Mouse (Mus musculus) hindbrain, embryonic 16.5 days (tissue): ENCODE measurements at regions not wholly inside any gene's neighbourhood (a gene's known extent, or its start where the extent isn't known, plus 50 kb on each side); places are given as distances from the start of the nearest gene placed in this dataset.

Experiments used
- ATAC-seq: fragments of 200-750 bp; cut with Nextera tagmentation; 2 replicates; pipeline ENCODE4 v1.8.0; 2017; ENCODE audit warnings: moderate TSS enrichment, moderate library complexity
- H3K27ac ChIP-seq: fragments of 300-500 bp; sonication (generic); 2 replicates; pipeline ENCODE4 v1.5.1; 2014; ENCODE audit warnings: low read depth, mild to moderate bottlenecking, control low read depth, low read length, moderate library complexity
- H3K27me3 ChIP-seq: fragments of 300-500 bp; sonication (generic); replicated peaks from 2 replicates; pipeline ENCODE4 v1.6.1; 2014; ENCODE audit warnings: low read length; ENCODE audit not compliant: control insufficient read depth, insufficient read depth
- H3K36me3 ChIP-seq: fragments of 300-500 bp; sonication (generic); 2 replicates; pipeline ENCODE4 v1.6.1; 2014; ENCODE audit warnings: mild to moderate bottlenecking, low read length, moderate library complexity, mixed read lengths; ENCODE audit not compliant: control insufficient read depth, insufficient read depth
- H3K4me1 ChIP-seq: fragments of 300-500 bp; sonication (generic); 2 replicates; pipeline ENCODE4 v1.6.1; 2014; ENCODE audit warnings: low read depth, low read length; ENCODE audit not compliant: control insufficient read depth, insufficient read depth
- H3K4me2 ChIP-seq: fragments of 300-500 bp; sonication (generic); 2 replicates; pipeline ENCODE4 v1.6.1; 2014; ENCODE audit warnings: mild to moderate bottlenecking, low read length, control low read depth, moderate library complexity
- H3K4me3 ChIP-seq: fragments of 300-500 bp; sonication (generic); 2 replicates; pipeline ENCODE4 v1.5.1; 2014; ENCODE audit warnings: mild to moderate bottlenecking, low read length, control low read depth, moderate library complexity
- H3K9ac ChIP-seq: fragments of 300-500 bp; sonication (generic); 2 replicates; pipeline ENCODE4 v1.6.1; 2014; ENCODE audit warnings: low read depth, mild to moderate bottlenecking, control low read depth, low read length, moderate library complexity
- H3K9me3 ChIP-seq: fragments of 300-500 bp; sonication (generic); 2 replicates; pipeline ENCODE4 v1.6.1; 2014; ENCODE audit warnings: mild to moderate bottlenecking, low read length, moderate library complexity; ENCODE audit not compliant: control insufficient read depth
- WGBS: fragments of 180-500 bp; shearing (Covaris S2); extraction: QIAGEN DNeasy Blood & Tissue Kit; methylation state at CpG from one replicate; pipeline ENCODE4 v1.1.7; 2014; 5-methylcytosine and 5-hydroxymethylcytosine counted together

DNA sequence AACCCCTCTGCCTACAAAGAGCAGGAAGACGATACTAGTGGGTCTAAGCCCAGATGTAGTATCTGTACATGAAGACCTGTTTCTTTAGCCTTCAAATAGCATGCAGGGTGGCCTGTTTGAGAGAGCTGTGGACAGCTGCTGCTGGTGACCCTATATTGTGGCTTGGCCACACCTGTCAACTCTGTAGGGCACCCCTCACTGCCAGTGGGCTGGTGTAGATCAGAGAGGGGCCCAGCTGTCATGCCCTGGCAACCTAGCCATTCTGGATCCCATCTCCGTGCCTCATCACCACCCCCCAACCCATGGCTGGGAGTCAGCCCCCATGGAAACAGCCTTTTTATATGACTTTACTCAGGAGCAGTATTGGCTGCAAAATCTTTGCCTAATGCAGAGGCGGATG lies 160.2 kb upstream of the Ncam1 start:
- Histone ChIP-seq H3K36me3 (no peaks in the 10 kb centered on the region), H3K4me2 (no peak overlapping the region), H3K4me1 (peaks cover 19% of the 10 kb centered on the region), H3K9ac (no peak overlapping the region), H3K4me3 (no peak overlapping the region), H3K27me3 (no peaks in the 10 kb centered on the region), H3K9me3 (no peaks in the 10 kb centered on the region), H3K27ac (no peak overlapping the region)
- 66% methylated on average over 3 of the region's 3 CpGs for WGBS
- no peak for ATAC-seq

DNA sequence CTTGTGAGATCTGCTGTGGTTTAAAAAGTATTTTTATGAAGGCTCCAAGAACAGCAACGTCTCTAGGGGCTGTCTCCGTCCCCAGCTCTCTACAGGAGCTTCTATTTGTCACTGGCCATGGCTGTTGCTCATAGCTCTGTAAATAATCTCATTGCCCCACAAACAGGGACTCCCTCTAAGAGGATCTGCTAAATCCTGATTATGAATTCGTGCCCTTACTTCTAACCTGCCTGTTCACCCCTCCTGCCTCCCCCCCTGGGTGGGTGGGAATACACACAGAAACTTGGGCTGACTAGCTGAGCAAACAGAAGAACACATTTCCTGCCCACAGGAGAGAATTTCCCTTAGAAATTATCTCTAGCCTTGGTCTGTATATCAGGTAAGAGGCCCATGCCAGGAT lies 155.9 kb upstream of the Ncam1 start:
- H3K27ac ChIP-seq: no peak overlapping the region
- no peak for ATAC-seq
- H3K4me1 ChIP-seq: no peaks in the 10 kb centered on the region
- WGBS: 54% methylated on average over 3 of the region's 3 CpGs
- no peaks in the 10 kb centered on the region for H3K27me3 ChIP-seq
- no peak overlapping the region for H3K4me3 ChIP-seq
- H3K9ac ChIP-seq: no peak overlapping the region
- no peaks in the 10 kb centered on the region for H3K36me3 ChIP-seq
- no peaks in the 10 kb centered on the region for H3K9me3 ChIP-seq
- no peak overlapping the region for H3K4me2 ChIP-seq

GRCm38 (mm10) chr9:49950321-49950720 lies 151.6 kb upstream of the Ncam1 start:
- no peaks in the 10 kb centered on the region for H3K36me3 ChIP-seq
- no peaks in the 10 kb centered on the region for H3K4me1 ChIP-seq
- no peak for ATAC-seq
- no peak overlapping the region for H3K4me3 ChIP-seq
- H3K9ac ChIP-seq: no peak overlapping the region
- H3K27me3 ChIP-seq: no peaks in the 10 kb centered on the region
- H3K27ac ChIP-seq: no peak overlapping the region
- no peak overlapping the region for H3K4me2 ChIP-seq
- no peaks in the 10 kb centered on the region for H3K9me3 ChIP-seq
- 52% methylated on average over 5 of the region's 5 CpGs for WGBS

GRCm38 (mm10) chr9:49948546-49948945 lies 149.8 kb upstream of the Ncam1 start:
- Histone ChIP-seq H3K27ac (no peak overlapping the region), H3K9me3 (no peaks in the 10 kb centered on the region), H3K36me3 (no peaks in the 10 kb centered on the region), H3K9ac (no peak overlapping the region), H3K4me1 (no peaks in the 10 kb centered on the region), H3K4me3 (no peak overlapping the region), H3K4me2 (no peak overlapping the region), H3K27me3 (no peaks in the 10 kb centered on the region)
- no peak for ATAC-seq
- 72% methylated on average over 4 of the region's 4 CpGs for WGBS

GRCm38 (mm10) chr9:49946857-49947256 lies 148.1 kb upstream of the Ncam1 start:
- Histone ChIP-seq H3K4me2 (no peak overlapping the region), H3K9me3 (no peaks in the 10 kb centered on the region), H3K9ac (no peak overlapping the region), H3K27me3 (no peaks in the 10 kb centered on the region), H3K4me3 (no peak overlapping the region), H3K36me3 (no peaks in the 10 kb centered on the region), H3K27ac (no peak overlapping the region), H3K4me1 (no peaks in the 10 kb centered on the region)
- WGBS: 71% methylated on average over 2 of the region's 2 CpGs
- ATAC-seq: no peak

DNA sequence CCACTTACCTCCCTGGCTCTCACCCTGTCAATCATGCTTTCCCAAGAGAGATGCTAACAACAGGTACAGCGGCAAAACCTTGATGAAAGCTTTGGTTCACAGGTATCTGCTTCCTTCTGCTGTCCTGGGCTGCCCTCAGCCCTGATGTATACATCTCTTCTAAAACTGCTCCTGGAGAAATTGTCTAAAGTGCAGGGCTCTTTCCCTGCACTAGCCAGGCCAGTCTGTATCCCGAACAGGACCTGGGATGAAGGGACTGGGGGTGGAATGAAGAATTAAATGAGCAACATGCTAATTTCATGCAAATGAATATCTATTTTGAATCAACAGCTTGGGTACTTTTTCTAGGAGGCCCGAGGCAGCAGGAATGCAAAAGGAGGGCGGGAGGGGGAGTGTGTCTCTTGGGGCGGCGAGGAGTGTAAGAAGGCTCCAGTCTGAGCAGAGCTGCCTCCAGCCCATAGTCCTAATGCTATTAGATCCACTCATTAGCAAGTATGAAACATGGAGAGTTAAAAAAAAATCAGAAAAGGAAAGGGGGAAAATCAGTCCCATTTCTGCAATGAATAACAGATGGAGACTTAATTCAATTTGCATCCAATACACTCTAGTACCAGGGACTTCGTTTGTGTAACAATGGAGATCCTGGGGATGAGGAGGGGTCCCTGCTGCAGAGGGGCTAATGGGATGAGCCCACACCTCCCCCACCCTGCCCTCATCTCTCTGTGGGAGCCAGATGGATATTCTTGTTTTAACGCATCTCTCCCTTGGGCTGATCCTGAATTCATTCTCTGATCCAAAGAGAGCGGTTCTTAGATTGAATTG lies 137.0 kb upstream of the Ncam1 start:
- ATAC-seq: peak; percentile 45; the same call in 1 of the 2 replicates
- no peak overlapping the region for H3K4me3 ChIP-seq
- 12% methylated on average over 9 of the region's 9 CpGs for WGBS
- H3K36me3 ChIP-seq: no peaks in the 10 kb centered on the region
- no peak overlapping the region for H3K9ac ChIP-seq
- H3K27ac ChIP-seq: peak overlapping the region; percentile 4; the same call in 1 of the 2 replicates
- peaks cover 13% of the 10 kb centered on the region for H3K4me1 ChIP-seq
- H3K4me2 ChIP-seq: no peak overlapping the region
- H3K27me3 ChIP-seq: no peaks in the 10 kb centered on the region
- H3K9me3 ChIP-seq: no peaks in the 10 kb centered on the region

DNA sequence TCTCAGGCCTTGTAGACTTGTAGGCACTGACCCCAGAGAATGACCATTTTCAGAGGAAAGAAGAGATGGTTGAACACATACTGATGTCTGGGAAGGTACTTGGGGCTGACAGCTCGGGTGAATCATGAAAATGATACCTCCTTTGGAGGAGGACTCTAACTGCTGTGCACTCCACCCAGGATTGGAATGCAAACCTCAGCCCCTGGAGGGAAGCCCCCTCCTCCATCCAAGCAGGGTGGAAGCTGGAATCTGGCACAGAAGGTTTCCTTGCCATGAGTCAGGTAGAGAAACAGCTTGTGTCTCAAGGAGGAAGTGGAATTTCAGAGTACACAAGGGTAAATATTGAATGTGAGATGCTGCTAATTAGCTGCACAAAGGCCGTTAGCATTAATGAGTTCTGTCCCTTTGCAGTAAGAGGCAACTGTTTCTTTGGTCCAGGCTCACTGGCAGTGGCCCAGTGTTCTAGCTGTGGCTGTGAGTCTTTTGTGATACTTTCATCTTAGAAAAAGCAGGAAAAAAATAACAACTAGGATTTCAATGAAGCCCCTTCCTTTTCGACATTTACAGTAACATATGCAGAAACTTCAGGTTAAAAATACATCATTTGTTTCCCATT lies 129.4 kb upstream of the Ncam1 start:
- Histone ChIP-seq H3K27ac (no peak overlapping the region), H3K4me1 (peaks cover 7% of the 10 kb centered on the region), H3K9me3 (no peaks in the 10 kb centered on the region), H3K4me2 (no peak overlapping the region), H3K27me3 (no peaks in the 10 kb centered on the region), H3K36me3 (no peaks in the 10 kb centered on the region), H3K4me3 (no peak overlapping the region), H3K9ac (no peak overlapping the region)
- WGBS: 39% methylated on average over 3 of the region's 3 CpGs
- ATAC-seq: no peak

GRCm38 (mm10) chr9:49927281-49927680 lies 128.6 kb upstream of the Ncam1 start:
- WGBS: 43% methylated on average over 1 of the region's 1 CpGs
- no peak for ATAC-seq

DNA sequence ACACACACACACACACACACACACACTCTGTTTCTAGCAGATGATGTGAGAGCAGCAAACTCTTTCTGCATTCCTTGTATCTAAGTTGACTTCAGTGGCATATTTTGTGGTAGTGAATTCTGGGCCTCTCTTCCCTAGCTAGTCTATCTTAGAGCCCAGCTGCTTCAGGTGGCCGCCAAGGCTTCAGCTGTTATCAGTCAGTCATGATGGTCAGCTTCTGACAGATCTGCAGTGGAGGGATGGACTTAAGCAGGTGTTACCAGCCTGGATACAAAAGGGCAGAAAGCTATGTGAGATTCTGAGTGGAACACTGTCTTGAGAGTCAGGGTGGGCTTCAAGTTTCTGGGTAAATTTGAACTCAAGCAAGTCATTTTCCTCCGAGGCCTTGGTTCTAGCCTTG lies 127.1 kb upstream of the Ncam1 start:
- ATAC-seq: no peak
- 95% methylated on average over 2 of the region's 2 CpGs for WGBS
- H3K4me3 ChIP-seq: no peak overlapping the region
- no peak overlapping the region for H3K27ac ChIP-seq
- H3K4me1 ChIP-seq: peaks cover 7% of the 10 kb centered on the region
- no peaks in the 10 kb centered on the region for H3K36me3 ChIP-seq
- no peak overlapping the region for H3K9ac ChIP-seq
- no peaks in the 10 kb centered on the region for H3K27me3 ChIP-seq
- H3K9me3 ChIP-seq: no peaks in the 10 kb centered on the region
- H3K4me2 ChIP-seq: no peak overlapping the region

More at GRCm38 (mm10) chr9:49927281-49927680, 128.6 kb upstream of the Ncam1 start:
- Histone ChIP-seq H3K4me3 (no peak overlapping the region), H3K4me2 (no peak overlapping the region), H3K27ac (no peak overlapping the region), H3K36me3 (no peaks in the 10 kb centered on the region), H3K9me3 (no peaks in the 10 kb centered on the region), H3K27me3 (no peaks in the 10 kb centered on the region), H3K4me1 (peaks cover 7% of the 10 kb centered on the region), H3K9ac (no peak overlapping the region)
